Mouse (Mus musculus): Measurements from ENCODE around the gene Tfcp2l1.

DNA sequence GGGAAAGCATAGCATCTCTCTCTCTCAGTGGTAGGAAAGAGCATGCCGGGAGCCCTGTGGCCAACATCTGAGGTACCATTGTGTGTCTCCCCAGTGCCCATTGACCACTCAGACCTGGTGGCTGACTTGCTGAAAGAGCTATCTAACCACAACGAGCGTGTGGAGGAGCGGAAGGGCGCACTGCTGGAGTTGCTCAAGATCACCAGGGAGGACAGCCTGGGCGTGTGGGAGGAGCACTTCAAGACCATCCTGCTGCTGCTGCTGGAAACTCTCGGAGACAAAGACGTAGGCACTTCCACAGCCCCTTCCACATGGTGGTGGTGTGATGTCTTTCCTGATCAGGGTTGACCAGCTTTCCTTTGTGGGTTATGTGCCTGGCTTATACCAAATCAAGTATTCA lies 46.6 kb upstream of the Tfcp2l1 start:
- no peak for TF ChIP-seq POLR2A (IDR thresholded peaks at IDR 0.05; ENCODE audit: insufficient read depth, low read depth, low read length)
- no peak for TF ChIP-seq CTCF (IDR thresholded peaks at IDR 0.05)
